Mouse (Mus musculus): ENCODE data around the gene Olfr142. TPM values are rescaled to one million over a fixed set of nuclear protein-coding genes. Genes with fewer than 3 reads are reported as not detected.
"Not testable (repeated sequence)": the region's sequence is repeated elsewhere in the genome, so short reads cannot be mapped to it uniquely, and the experiment has no call there.

Olfr142 gene
- not detected in 2 replicates for polyA plus RNA-seq (2016; fragmentation: Nextera tagmentation; extraction: Ambion mirVana)

DNA sequence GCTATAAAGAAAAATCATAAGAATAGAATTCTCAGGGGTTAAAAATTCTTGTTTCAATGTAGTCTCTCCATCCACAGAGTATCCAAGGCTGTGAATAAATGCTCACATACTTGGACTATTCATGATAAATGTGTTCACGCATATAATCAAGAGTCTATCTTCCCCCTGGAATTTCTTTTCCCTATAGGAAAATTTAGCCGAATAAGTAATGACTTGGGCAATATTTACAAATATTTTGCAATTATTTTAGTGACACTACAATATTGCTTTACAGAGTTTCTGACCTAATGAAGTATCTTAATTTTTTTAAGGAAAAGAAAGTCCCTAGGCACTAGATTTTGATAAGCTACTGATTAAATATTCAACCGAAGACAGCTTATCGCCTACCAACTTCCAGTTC is at the start of gene Olfr142:
Gene Olfr142, minus strand, starts transcription at position 101 of the 400 bp plus-strand sequence.
- no peaks in the 10 kb centered on the region for H3K27me3 ChIP-seq
- no peak for ATAC-seq (ENCODE audit: low FRiP score, low read depth)
- H3K36me3 ChIP-seq: no peaks in the 10 kb centered on the region
- H3K4me2 ChIP-seq (replicated peaks): no peak within 1 kb of the TSS
- H3K27ac ChIP-seq (replicated peaks): no peak within 1 kb of the TSS
- 91% methylated on average over 4 of the region's 4 CpGs for WGBS
- H3K4me1 ChIP-seq: no peaks in the 10 kb centered on the region
- H3K9ac ChIP-seq (replicated peaks): no peak within 1 kb of the TSS
- H3K4me3 ChIP-seq: no peak within 1 kb of the TSS
- no peaks in the 10 kb centered on the region for H3K9me3 ChIP-seq

DNA sequence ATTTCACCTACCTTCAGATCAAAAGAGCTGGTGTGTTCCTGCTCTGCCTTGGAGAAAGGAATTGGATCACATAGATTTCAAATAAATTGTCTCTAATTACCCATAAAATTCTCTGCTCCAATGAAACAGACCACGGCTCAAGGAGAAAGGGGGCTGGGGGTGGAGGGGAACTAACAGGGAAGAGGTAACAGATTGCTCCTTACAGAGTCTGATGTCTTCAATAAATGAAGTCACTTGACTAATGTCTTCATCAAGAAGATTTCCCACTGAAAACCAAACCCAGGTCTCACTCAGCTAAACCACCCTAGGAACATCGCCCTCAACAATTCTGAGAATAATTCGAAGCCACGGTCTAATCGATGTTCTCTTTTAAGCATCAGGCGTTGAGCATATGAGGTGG is 35.3 kb upstream of the Olfr142 start, which contains the start of gene Olfr1272:
Gene Olfr1272, minus strand, starts transcription at position 101 of the 400 bp plus-strand sequence.
- no peaks in the 10 kb centered on the region for H3K9me3 ChIP-seq
- H3K4me1 ChIP-seq: no peaks in the 10 kb centered on the region
- H3K4me2 ChIP-seq (replicated peaks): no peak within 1 kb of the TSS
- WGBS: 86% methylated on average over 6 of the region's 6 CpGs
- H3K9ac ChIP-seq (replicated peaks): no peak within 1 kb of the TSS
- no peaks in the 10 kb centered on the region for H3K27me3 ChIP-seq
- H3K27ac ChIP-seq (replicated peaks): no peak within 1 kb of the TSS
- no peak within 1 kb of the TSS for H3K4me3 ChIP-seq
- no peak for ATAC-seq (ENCODE audit: low FRiP score, low read depth)
- no peaks in the 10 kb centered on the region for H3K36me3 ChIP-seq

- Histone ChIP-seq H3K27me3 (no peaks in the 10 kb centered on the region), H3K36me3 (no peaks in the 10 kb centered on the region), H3K9ac (replicated peaks) (no peak within 1 kb of the TSS), H3K4me3 (no peak within 1 kb of the TSS), H3K4me2 (replicated peaks) (no peak within 1 kb of the TSS), H3K9me3 (no peaks in the 10 kb centered on the region), H3K27ac (replicated peaks) (no peak within 1 kb of the TSS), H3K4me1 (no peaks in the 10 kb centered on the region)
- ATAC-seq (ENCODE audit: low FRiP score, low read depth): no peak
- 87% methylated on average over 2 of the region's 2 CpGs for WGBS
Observed at GRCm38 (mm10) chr2:90270932-90271331, 13.5 kb upstream of the Olfr142 start, which contains the start of gene Olfr1271. TSS of gene Olfr1271 (minus strand) at chr2:90271032.

DNA sequence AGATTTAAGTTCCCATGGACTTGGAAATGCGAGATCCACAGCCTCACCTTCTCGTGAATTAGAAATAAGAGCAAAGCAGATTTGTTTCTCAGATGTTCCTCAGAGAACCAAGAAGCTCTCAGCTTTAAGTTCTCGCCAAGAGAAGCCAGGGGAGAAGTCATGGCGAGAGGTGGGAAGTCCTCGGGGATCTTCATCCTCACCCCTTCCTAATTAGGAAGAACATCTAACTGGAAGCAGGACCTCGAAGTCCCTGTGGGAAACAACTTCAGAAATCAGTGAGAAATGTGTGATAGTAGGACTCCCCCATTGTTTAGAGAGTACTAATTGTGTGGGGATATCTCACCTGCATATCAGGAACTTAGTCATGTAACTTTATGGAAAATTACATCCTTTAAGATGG is 33.0 kb downstream of the Olfr142 start, which contains the start of gene Olfr1506:
Gene Olfr1506, minus strand, starts transcription at position 101 of the 400 bp plus-strand sequence.
- ATAC-seq (ENCODE audit: low FRiP score, low read depth); H3K9me3 ChIP-seq; H3K27me3 ChIP-seq; H3K27ac ChIP-seq (replicated peaks); H3K36me3 ChIP-seq; H3K4me2 ChIP-seq (replicated peaks); H3K4me1 ChIP-seq; H3K4me3 ChIP-seq; H3K9ac ChIP-seq (replicated peaks): not testable (repeated sequence)
- WGBS: no CpG with 5 or more reads among the region's 6 CpGs

Other genes starting within 250 kb of the Olfr142 start
- gene Olfr1263, start 245.5 kb downstream of the Olfr142 start, polyA plus RNA-seq (2016; fragmentation: Nextera tagmentation; extraction: Ambion mirVana): not detected in 2 replicates
- gene Olfr1264, start 232.0 kb downstream of the Olfr142 start, polyA plus RNA-seq (2016; fragmentation: Nextera tagmentation; extraction: Ambion mirVana): not detected in 2 replicates
- gene Olfr1265, start 222.3 kb downstream of the Olfr142 start, polyA plus RNA-seq (2016; fragmentation: Nextera tagmentation; extraction: Ambion mirVana): not detected in 2 replicates
- not detected in 2 replicates for gene Olfr140, start 194.0 kb downstream of the Olfr142 start, polyA plus RNA-seq (2016; fragmentation: Nextera tagmentation; extraction: Ambion mirVana)
- gene Olfr1269, start 136.2 kb downstream of the Olfr142 start, polyA plus RNA-seq (2016; fragmentation: Nextera tagmentation; extraction: Ambion mirVana): not detected in 2 replicates
- gene Olfr32, start 115.3 kb downstream of the Olfr142 start, polyA plus RNA-seq (2016; fragmentation: Nextera tagmentation; extraction: Ambion mirVana): not detected in 2 replicates
- not detected in 2 replicates for gene Olfr1270, start 104.5 kb downstream of the Olfr142 start, polyA plus RNA-seq (2016; fragmentation: Nextera tagmentation; extraction: Ambion mirVana)
- gene Olfr1506, start 33.1 kb downstream of the Olfr142 start, polyA plus RNA-seq (2016; fragmentation: Nextera tagmentation; extraction: Ambion mirVana): not detected in 2 replicates
- not detected in 2 replicates for gene Olfr1271, start 13.4 kb upstream of the Olfr142 start, polyA plus RNA-seq (2016; fragmentation: Nextera tagmentation; extraction: Ambion mirVana)
- gene Olfr1272, start 35.2 kb upstream of the Olfr142 start, polyA plus RNA-seq (2016; fragmentation: Nextera tagmentation; extraction: Ambion mirVana): not detected in 2 replicates
- gene Gm13769, start 64.6 kb upstream of the Olfr142 start, polyA plus RNA-seq (2016; fragmentation: Nextera tagmentation; extraction: Ambion mirVana): not detected in 2 replicates
- gene Olfr1274-ps, start 141.1 kb upstream of the Olfr142 start, polyA plus RNA-seq (2016; fragmentation: Nextera tagmentation; extraction: Ambion mirVana): not detected in 2 replicates